Mouse (Mus musculus): ENCODE measurements around the gene Comt.

GRCm38 (mm10) chr16:18394056-18394455, 32.6 kb downstream of the Comt start:
- no peak for TF ChIP-seq GATA1 (IDR thresholded peaks at IDR 0.05; ENCODE audit: low read length)
- no peak for TF ChIP-seq TAL1 (IDR thresholded peaks at IDR 0.05; ENCODE audit: low read length)
